Mouse (Mus musculus) brain, embryonic 14.5 days (tissue): ENCODE data around the gene Mef2a.

Experiments
- CTCF ChIP-seq: fragments of 200-500 bp; IDR thresholded peaks from 2 replicates; pipeline ENCODE4 v1.5.1; 2012; ENCODE audit warnings: inconsistent platforms, mild to moderate bottlenecking, moderate library complexity, borderline replicate concordance; ENCODE audit not compliant: insufficient read depth, insufficient read length; ENCODE audit errors: extremely low read depth
- POLR2A ChIP-seq: fragments of 200-500 bp; IDR thresholded peaks from 2 replicates; pipeline ENCODE4 v1.6.1; 2012; ENCODE audit warnings: mild to moderate bottlenecking, inconsistent platforms, borderline replicate concordance; ENCODE audit not compliant: poor library complexity, insufficient read depth, insufficient read length, severe bottlenecking; ENCODE audit errors: extremely low read depth

GRCm38 (mm10) chr7:67199412-67199811, 173.2 kb downstream of the Mef2a start:
- peak; percentile 89 for TF ChIP-seq CTCF
- TF ChIP-seq POLR2A: no peak
